Mouse (Mus musculus): ENCODE measurements at regions not wholly inside any gene's neighbourhood (a gene's known extent, or its start where the extent isn't known, plus 50 kb on each side); places are given as distances from the start of the nearest gene placed in this dataset.
"Not testable (repeated sequence)": the region's sequence is repeated elsewhere in the genome, so short reads cannot be mapped to it uniquely, and the experiment has no call there.

DNA sequence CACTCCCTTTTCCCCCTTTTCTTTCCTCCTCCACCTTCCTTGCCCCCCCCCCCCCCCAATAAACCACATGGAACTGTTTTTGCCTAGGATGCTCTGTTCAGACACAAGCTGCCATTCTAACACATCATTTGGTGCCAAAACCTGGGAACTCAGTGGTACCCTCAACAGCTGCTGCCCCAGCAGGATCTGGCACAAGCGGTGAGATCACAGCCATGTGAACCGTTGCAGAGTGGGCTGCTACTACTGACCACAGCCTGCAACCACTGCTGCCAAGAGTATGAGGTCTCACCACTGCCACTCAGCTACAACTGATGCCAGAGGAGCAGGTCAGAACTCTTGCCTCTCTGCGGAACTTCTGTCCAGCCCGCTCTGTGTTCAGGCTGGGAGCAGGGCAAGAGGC lies 206.2 kb downstream of the Pcsk1 start:
- DNase-seq (ENCODE audit: low spot score in 2 of 2) = peak; percentile 35 to 78

DNA sequence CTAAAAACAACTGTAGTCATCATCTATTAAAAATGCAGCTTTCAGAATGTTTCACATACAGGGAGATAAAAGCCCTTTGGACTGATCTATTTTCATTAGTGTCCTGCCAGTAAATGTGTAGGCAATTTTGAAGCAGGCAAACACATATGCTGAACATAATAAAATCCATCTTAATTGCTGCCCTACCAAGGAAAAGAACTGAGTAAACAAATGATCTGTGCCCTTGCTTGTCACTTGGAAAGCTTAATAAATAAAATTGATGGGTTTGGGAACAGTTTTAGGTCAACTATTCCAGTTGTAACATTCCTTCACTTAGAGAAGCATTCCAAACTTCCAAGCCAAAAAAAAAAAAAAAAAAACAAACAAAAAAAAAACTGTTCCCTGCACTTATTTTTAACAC lies 230.2 kb downstream of the Pcsk1 start:
- no peak for DNase-seq (ENCODE audit: low spot score in 2 of 2)

DNA sequence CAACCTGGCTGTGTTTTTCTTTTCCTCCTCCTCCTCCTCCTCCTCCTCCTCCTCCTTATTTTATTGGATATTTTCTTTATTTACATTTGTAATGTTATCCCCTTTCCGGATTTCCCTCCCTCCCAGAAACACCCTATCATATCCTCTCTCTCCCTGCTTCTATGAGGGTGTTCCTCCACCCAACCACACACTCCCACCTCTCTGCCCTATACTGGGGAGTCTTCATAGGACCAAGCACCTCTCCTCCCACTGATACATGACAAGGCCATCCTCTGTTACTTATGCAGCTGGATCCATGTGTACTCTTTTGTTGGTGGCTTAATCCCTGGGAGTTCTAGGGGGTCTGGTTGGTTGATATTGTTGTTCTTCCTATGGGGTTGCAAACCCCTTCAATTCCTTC lies 230.6 kb downstream of the Pcsk1 start:
- no peak for DNase-seq (ENCODE audit: low spot score in 2 of 2)

DNA sequence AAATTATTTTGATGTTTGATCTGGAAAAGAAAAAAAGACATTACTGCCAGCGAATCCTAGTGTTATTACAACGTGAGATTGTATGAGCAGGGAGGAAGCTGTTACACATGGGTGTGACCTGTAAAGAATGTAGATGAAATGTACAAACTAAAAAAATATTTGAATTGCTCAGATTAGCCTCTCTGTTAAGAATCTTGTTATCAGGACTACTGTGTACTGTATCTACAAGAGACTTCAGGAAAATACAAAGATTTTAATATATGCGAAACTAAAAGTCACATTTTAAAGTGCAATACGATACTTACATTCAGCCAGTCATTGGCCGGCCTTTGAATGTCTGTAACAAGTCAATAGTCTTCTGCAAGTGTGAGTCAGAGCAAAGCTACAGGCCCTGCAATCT lies 247.4 kb downstream of the Pcsk1 start:
- DNase-seq (ENCODE audit: low spot score in 2 of 2) = no peak

DNA sequence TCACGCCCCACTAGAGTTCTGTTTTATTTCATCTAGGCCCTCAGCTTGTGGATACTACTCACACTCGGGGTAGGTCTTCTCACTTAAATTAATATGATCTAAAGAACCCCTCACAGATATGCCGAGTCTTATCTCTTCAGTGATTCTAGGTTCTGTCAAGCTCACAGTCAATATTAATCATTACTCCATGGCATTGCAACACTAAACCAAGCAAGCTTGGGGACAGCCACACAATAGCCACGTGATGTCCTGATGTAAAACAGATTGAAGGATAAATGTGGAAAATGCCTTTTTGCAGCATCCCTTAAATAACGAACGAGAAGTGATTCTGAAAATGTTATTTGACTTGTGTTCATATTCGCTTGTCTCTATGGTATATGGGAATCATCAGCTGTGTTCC lies 253.8 kb downstream of the Pcsk1 start:
- DNase-seq (ENCODE audit: low spot score in 2 of 2) = no peak

DNA sequence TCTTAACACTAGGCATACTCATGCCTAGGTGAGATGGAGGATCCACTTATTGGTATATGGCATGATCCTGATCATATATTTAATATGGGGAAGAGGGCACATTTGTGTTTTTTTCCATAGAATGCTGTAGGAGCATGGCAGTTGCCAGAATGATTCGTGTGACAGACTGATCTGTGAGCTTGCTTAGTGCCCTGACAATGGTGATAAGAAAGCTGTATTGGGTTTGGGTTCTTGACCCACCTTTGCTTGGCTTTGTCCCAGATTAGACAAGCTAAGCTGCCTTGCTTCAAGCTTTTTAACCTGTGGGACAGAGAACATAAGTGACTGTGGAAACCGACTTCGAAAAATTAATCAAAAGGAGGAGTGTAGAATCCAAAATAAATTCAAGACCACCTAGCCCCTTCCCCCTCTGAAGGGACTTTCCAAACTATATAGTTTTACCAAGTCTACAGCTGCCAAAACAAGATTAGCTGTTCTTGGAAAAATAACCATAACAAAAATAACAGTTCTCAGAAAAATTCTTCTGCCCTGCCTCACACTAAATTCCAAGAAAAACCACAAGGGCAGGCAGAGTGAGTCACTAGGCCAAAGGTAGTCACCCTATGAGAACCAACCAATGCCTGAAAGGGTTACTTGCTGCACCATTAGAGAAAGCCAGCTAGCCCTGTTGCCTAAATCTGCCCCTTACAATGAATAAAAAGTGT lies 277.2 kb downstream of the Pcsk1 start:
- DNase-seq (ENCODE audit: low spot score in 2 of 2) = no peak

DNA sequence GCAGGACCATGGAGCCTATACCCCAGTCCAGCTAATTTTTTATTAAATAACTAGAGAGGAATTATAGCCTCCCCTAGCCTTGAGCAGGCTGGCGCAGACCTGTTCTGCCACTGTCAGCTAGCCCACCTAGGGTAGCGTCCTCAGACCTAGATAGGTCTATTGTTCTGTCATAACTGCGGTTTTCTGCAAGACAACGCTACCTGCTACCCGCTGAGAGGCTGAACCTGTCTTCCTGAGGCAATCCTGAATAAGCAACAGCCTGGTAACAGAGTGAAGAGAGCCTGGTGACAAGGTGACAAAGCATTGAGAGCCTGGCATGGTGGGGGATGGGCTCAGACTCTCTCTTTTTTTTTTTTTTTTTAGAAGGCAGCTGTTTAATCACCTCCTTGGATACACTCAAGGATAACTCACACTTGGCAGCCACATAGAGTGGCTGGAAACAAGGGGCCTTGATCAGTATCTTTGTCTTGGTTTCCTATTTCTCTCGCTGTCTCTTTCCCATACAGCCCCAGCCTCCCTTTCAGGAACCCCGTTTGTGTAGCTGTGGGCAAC lies 278.7 kb downstream of the Pcsk1 start:
- no peak for DNase-seq (ENCODE audit: low spot score in 2 of 2)

DNA sequence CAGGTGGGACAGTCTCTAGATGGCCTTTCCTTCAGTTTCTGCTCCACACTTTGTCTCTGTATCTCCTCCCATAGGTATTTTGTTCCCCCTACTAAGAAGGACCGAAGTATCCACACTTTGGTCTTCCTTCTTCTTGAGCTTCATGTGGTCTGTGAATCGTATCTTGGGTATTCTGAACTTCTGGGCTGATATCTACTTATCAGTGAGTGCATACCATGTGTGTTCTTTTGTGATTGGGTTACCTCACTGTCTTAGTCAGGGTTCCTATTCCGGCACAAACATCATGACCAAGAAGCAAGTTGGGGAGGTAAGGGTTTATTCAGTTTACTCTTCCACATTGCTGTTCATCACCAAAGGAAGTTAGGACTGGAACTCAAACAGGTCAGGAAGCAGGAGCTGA lies 287.5 kb downstream of the Pcsk1 start:
- not testable (repeated sequence) for DNase-seq (ENCODE audit: low spot score in 2 of 2)

DNA sequence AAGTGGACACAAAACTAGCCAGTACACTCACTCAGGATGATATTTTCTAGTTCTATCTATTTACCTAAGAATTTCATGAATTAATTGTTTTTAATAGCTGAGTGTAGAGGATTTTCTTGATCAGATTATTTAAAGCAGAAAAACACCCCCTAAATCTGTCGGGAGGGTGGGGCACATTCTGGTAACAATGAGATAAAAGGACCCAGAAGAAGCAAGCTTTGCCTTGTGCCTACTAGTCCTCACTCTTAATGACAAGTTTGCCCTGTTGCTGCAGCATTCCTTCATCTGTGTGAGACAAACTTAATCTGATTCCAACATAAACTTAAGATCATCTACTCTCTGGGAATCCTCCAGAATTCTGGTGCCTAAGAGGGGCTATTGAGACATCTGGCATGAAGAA lies 288.1 kb downstream of the Pcsk1 start:
- DNase-seq (ENCODE audit: low spot score in 2 of 2) = no peak

DNA sequence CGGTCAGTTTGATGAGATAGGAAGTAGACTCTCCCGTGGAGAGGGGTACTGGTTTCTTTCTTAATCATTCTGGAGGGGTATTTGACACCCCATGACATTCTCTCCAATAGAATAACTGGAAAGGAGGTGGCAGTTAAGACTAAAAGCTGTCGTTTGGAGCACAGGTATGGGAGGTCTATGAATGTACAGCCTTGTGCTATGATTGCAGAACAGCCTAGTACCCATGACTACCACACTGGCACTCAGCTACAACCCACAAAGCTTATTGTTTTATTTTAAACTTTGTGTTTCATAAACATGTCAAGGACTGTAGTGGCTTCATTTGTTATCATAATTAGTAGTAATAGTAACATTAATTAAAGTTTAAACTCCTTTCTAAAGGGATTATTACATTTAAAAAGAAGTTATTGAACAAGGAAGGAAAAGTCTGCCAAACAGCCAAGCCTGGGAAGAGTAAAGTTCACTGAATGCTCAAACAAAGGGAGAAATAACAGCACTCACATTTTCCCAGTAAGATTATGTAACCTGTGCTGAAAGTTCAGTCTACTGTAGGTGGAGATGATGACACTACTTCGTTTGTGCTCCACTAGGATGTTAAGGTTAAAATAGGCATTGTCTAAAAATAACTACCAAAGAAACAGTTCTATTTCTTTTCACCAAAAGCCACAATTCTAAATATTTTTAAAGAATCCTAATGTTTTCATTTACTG lies 295.2 kb downstream of the Pcsk1 start:
- DNase-seq (ENCODE audit: low spot score in 2 of 2) = no peak

DNA sequence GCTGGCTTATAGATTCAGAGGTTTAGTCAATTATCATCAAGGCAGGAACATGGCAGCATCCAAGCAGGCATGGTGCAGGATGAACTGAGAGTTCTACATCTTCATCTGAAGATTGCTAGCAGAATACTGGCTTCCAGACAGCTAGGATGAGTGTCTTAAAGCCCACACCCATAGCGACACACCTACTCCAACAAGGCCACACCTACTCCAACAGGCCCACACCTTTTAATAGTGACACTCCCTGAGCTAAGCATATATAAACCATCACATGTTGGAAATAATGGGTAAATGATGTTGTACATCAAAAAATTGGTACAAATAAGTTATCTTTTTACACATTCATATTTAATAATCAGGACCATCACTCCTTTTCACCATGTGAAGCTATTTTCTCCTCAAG lies 299.6 kb downstream of the Pcsk1 start:
- no peak for DNase-seq (ENCODE audit: low spot score in 2 of 2)

DNA sequence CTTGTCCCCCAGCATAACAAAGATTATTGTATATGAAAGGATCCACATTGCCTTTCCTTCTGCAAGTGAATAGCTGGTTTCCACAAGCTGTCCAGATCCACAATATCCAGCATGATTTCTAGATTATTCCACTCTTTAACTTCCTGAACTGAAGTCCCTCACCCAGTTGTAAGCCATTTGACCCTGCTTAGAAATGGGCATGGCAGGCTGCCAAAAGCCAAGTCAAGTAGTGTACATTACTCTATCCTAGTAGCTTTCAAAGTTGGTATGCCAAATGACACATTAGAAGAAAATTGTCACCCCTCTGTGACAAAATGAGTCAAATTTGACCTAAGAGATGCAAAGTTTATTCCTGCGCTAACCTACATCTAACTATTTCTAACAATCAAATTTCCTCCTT lies 300.6 kb downstream of the Pcsk1 start:
- no peak for DNase-seq (ENCODE audit: low spot score in 2 of 2)

DNA sequence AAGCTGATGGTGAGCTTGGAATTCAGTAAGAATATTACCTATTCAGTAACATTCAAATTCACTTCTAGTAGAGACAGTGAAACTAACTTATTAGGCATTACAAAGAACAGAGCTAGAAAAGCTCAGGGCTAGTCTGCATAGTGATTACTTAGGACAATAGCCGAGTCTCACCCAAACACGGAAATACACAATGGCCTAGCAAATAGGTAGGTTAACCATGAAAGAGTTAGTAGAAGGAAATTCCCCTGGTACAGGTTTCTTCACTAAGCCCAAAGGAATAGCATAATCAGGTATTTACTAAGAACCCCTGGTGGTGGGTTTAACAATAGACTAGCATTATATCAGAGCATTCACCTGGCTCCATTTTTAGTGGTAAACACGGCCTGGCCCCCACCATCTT lies 306.7 kb upstream of the Ell2 start:
- not testable (repeated sequence) for DNase-seq (ENCODE audit: low spot score in 2 of 2)

DNA sequence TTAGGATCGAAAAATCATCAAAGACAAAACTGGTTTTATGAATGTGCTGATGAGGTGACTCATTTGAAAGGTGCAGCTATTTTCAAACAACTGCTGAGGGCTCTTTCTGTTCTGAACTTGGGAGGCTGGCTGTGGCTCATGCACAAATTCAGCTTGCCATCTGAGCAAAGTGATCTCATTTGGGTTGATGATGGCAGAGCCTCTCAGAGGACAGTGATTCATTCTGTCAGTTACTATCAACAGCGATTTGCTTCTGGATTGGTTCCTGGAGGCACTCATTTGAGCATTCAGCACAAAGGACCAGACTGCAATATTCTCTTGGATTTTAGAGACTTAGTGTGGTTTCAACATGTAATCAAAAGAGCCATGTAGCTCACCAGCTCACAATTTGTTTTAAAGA lies 285.8 kb upstream of the Ell2 start:
- DNase-seq (ENCODE audit: low spot score in 2 of 2) = no peak

DNA sequence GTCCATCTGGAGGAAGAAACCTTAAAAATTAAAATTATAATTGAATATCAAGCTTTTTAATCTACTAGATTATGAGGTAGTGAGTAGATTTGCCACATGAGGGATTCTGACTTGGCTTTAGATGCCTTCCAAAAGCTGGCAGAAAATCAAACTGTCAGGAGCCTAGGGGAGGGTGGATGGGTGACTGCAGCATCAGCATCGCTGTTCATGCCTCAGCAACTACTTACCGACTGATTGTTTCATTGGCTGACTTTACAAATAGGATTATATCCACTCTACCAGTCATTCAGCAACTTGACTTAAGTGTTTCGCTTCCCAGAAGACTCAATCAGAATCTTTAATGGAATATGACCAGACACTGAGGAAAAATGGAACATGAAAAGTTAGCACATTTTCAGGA lies 279.6 kb upstream of the Ell2 start:
- DNase-seq (ENCODE audit: low spot score in 2 of 2) = peak in 1 of 2 experiments; percentile 4

DNA sequence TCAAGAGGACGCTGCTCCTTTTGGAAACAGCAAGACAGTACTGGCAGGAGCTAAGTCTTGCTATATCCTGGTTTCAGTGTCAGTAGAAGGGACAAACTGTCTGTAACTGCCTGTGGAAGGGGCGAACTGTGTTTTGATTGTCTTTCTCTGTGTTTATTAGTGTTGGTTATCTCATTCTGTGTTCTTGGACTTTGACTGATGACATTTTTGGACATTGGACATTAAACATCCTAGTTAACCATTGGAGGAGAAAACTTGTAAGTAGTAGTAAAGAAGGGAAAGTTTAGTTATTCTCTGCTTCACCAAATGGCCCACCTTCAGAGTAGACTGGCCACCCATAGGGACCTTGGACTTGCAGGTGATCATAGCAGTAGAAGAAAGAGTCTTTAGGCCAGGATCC lies 267.4 kb upstream of the Ell2 start:
- DNase-seq (ENCODE audit: low spot score in 2 of 2) = no peak

DNA sequence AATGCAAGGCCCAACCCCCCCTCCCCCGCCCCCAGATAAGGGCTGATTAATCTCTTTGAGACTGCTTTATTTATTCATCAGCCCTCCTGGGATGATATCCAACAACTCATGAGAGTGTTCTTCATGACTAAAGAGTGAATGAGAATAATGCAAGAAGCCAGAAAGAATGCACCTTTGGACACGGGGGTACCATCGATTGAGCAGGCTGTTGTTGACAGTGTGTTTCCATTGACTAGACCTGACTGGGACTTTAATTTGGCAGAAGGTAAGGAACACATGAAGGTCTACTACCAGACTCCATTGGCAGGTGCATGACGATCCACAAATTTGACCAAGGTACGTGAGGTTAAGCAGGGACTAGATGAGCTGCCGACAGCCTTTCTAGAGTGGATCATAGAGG lies 266.5 kb upstream of the Ell2 start:
- no peak for DNase-seq (ENCODE audit: low spot score in 2 of 2)

DNA sequence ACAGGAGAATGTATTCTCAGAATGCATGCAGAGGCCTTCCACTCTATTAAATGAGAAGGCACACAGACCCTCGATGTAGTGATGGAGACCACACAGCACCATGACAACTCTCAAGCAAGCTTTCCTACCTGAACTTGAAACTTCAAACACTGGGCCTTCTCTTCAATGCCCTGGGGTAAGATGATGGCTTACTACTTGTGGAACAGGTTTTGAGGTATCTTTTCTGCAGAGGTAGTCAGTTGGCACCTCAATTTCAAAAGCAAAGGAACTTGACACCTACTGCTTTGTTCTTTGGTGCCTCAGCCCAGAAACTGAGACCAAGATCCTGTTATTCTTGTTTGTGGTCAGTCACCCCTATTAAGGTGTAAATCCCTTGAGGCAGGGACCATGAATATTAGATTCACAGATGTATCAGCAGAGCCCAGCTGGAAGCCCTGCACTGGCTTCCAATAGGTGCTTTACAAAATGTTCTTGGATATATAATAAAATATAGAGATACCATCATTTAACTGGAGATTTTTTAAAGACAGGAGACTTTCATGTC lies 246.2 kb upstream of the Ell2 start:
- no peak for DNase-seq (ENCODE audit: low spot score in 2 of 2)

DNA sequence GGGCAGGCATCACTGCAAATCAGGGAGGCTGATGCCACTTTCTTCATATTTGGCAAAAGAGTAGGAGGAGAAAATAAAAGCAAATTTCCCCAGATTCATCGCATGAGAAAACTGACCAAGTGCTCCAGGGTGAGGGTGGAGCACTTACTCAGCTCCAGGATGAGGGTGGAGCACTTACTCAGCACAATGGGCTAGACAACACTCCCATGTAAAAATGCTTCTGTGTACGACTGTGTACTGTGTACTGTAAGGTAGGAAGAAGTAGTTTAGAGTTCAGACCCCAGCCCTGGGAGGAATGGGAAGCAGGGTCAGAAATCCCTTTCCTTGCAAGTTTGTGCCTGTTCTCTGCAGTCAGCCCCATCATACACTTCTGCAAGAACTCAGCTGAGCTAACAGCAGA lies 245.3 kb upstream of the Ell2 start:
- no peak for DNase-seq (ENCODE audit: low spot score in 2 of 2)

DNA sequence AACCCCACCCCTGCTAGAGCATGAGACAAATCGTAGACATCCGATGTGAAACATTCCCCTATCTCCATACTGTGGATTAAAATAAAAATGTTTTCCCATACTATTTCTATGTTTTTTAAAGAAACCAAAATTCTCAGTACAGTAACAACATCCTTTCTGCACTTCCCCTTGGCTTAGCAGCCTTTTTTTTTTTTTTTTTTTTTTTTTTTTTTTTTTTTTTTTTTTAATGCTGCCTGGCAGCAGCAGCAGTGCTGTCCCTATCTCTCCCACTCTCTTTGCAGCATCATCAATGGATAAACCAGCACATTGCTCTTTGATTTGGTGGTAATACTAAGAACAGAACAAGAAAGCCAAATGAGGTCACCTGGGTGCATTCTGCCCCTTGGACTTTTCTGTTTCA lies 239.3 kb upstream of the Ell2 start:
- DNase-seq (ENCODE audit: low spot score in 2 of 2) = no peak

DNA sequence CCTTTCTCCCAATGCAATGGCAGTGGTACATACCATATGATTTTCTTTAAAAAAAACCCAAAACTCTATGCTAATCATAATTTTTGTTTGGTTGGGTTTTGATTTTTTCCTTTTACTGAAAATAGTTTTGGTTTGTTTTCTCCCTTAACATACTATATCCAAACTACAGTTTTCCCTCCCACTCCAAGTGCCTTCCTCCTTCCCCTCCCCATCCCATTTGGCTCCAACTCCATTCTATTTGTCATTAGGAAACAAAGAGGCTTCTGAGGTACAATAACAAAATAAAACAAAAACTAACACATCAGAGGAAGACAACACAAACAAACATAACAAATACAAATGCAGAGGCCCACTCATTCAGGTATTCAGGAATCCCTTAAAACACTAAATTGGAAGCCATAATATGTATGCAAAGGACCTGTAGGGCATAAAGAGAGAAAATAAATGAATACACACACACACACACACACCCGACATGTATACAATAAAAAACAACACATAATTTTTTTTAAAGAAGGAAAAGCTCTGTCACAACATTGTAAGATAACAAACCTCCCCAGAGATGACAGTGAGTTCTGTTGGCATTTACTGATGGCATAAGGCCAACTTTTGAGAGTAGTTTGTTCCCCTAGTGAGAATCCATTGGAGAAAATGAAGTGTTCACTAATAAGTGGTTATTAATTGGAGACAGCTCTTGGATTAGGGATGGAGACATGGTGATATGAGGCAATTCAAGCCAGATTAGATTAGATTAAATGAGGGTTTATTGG lies 230.5 kb upstream of the Ell2 start:
- no peak for DNase-seq (ENCODE audit: low spot score in 2 of 2)

DNA sequence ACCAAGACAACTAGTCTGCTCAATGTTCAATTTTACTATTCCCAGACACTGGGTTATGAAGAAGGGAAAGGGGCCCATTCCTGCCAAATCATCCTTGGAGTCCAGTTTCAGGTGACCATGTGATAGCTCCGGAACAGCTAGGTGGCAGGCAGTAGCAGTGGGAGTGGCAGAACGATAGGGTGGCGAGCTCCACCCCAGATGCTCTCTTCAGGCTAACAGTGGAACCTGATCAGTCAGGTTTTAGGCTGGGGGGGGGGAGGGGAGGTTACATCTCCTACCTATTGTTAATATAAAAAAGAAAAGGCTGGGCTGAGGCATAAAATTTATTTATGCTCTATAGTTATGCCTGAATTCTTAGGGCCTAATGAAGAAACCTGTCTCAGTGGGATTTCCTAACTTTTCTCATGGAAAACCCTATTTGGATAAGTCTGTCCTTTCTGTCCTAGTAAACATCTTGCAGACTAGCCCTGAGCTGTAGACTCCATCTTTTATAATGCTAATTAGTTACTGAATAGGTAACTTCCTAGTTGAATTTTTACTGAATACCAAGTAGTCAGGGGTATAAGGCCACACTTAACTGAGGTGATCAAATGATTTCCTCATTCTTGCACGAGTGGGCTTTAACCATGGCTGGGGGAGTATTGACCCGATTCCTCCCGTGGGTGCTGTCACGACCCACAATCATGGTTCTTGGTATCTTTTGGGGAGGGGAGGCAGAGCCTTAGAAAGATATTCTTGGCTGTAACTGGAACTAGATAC lies 223.2 kb upstream of the Ell2 start:
- not testable (repeated sequence) for DNase-seq (ENCODE audit: low spot score in 2 of 2)

All from cerebellum, postnatal 4 days (tissue).